Mouse (Mus musculus) spleen, adult 2 months (tissue): ENCODE measurements around the gene Olfr508.
"Not testable (repeated sequence)": the region's sequence is repeated elsewhere in the genome, so short reads cannot be mapped to it uniquely, and the experiment has no call there.

Experiments
- CTCF ChIP-seq: fragments of 200-500 bp; IDR thresholded peaks from 2 replicates; pipeline ENCODE4 v1.5.1; 2011; ENCODE audit warnings: mild to moderate bottlenecking, inconsistent platforms; ENCODE audit not compliant: insufficient read depth, insufficient read length, insufficient replicate concordance; ENCODE audit errors: extremely low read depth
- POLR2A ChIP-seq: fragments of 200-500 bp; IDR thresholded peaks from 2 replicates; pipeline ENCODE4 v1.6.1; 2011; ENCODE audit warnings: low read depth, low read length, inconsistent platforms

GRCm38 (mm10) chr7:108601916-108602315 lies 27.9 kb upstream of the Olfr508 start:
- TF ChIP-seq CTCF, POLR2A: not testable (repeated sequence)
